Mouse (Mus musculus) neural tube, embryonic 10.5 days (tissue): ENCODE measurements at regions not wholly inside any gene's neighbourhood (a gene's known extent, or its start where the extent isn't known, plus 50 kb on each side); places are given as distances from the start of the nearest gene placed in this dataset.
"Not testable (repeated sequence)": the region's sequence is repeated elsewhere in the genome, so short reads cannot be mapped to it uniquely, and the experiment has no call there.

Experiments
- DNase-seq: peaks from one replicate; pipeline ENCODE4 v3.0.0-alpha.2; 2017; ENCODE audit warnings: low spot score; ENCODE audit errors: extremely low spot score

DNA sequence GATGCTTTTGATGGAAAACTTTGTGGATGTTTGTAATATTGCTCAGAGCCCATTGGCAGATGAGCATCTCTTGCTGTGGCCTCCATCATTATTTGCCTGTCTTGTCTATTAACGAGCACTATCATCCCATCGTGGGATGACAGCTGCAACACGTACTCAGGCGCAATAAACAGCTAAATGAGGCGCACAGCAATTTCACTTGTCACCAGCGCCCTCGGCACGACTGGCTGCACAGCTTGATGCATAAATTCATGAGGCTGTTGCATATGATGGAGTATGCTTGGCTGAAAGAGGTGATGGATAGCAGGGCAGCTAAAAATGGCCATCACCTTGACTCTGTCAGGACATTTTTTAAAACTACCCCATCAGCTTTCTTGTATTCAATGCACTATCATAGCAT is 853.1 kb upstream of the Pou3f2 start:
- peak; percentile 31 for DNase-seq

DNA sequence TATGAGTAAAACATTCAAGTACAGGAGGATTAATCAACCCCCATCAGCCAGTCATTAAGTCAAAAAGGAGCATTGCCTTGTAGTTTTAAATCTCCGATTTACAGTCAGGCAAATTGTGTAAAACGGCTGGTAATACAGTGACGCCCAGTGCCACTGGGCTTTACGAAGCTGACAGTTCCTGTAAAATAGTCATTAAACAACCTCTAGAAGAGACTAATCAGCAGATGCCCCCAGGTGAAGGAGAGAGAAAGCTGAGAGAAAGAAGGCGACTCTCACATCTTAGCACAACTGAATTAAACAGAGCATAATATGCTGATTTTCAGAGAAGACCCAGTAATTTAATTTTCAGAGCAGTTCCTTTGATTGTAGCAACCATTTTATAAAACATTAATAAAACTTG is 850.3 kb upstream of the Pou3f2 start:
- no peak for DNase-seq

DNA sequence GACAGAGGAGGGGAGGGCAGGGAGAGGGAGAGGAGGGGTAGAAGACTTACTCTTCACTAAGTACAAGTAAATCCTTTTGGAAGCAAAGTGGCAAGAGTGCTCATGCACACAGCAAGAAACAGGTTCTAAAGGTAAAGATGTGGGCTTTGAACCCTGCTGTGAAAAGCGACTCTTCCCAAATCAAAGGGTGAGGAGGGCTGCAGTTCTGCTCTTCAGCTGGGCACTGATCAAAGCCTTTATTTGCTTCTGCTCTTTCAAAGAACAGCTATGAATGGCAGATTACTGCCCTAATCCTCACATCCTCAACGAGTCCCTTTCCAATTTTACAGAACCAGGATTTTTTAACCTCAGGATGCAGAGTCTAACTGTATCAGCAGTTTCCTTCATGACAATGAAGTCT is 812.5 kb upstream of the Pou3f2 start:
- DNase-seq: no peak

DNA sequence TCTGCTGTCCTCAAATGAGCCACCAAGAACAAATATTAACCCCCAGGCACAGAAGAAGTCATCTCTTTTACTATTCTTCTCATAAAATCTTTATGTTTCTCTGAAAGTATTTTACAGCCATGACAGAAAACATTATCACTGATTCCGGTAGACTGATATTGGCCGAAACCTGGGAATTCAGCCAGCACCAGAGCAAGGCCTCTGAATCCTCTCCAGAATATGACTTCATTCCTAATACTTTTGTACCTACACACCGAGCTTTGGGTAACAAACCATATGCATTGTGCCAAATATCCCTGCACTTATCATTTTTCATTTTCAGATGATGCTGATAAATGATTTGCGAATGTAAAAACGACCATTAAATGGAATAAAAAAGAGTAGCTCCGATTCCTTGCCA is 791.9 kb upstream of the Pou3f2 start:
- no peak for DNase-seq

DNA sequence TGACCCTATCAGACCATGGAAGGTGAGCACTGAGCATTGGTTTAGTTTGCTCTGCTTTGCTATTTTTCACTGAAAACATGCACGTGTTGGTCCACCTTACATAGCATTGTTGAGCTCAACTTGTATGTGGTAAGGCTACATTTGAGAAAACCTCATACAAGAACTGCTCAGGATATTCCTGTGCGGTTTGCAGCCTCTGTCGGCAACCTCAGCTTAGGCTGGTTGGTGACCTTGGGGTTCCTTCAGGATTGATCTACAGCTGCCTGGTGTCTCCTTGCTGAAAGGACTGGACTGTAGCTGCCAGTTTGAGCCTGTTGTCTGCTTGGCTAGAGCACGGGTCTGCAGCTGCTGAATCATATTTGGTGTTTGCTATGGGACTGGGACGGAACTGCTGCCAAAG is 787.0 kb upstream of the Pou3f2 start:
- DNase-seq: no peak

DNA sequence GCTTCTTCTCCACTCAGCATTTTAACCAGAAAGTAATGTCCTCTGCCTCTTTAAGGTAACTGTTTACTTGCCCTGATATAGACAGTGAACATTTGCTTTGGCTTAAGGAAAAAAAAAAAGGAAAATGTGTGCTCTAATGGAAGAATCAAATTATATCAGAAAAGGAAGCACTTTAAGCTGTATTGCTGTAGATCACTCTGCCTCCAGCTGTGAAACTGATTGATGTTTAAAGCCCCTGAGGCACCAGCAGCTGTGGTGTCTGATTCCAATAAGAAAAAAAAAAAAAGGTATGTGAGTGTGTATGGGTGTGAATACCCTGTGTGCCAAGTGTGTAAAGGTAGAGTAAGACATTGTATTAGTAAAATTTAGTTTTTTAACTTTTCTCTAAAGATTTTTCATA is 783.8 kb upstream of the Pou3f2 start:
- DNase-seq: no peak

DNA sequence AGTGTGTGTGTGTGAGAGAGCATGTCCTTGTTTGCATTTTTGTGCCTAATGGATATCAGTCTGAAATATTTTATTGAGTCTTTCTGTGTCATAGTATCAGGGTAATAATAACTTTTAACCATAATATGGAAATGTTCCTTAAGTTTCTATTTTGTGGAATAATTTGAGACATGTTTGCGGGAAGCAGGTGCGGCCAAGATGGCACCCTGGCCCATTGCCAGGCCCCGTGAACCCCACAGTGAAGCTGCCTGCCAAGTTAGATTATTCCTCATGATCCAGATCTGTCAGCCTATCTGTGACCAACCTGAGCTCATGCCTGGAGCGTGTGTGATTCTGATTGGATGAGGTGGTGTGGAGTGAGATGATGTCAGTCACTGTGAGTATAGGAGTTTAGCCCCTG is 772.2 kb upstream of the Pou3f2 start:
- DNase-seq: no peak

DNA sequence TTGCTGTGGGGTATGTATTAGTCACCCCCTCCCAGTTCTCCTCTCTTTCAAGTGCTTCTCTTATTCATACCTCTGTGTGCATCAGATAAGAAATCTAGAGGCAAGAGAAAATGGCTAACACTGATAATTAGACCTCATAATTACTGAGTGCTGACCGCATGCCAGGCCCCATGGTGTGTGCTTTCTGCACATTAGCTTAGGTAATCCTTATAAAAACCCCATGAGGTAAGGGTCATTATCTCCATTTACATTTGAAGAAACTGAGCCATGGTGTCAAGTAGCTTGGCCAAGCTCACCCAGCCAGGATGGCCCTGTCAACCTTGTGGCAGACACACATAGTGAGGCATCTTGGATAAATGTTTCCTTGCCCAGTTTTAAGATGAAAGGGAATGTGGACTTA is 746.8 kb upstream of the Pou3f2 start:
- no peak for DNase-seq

DNA sequence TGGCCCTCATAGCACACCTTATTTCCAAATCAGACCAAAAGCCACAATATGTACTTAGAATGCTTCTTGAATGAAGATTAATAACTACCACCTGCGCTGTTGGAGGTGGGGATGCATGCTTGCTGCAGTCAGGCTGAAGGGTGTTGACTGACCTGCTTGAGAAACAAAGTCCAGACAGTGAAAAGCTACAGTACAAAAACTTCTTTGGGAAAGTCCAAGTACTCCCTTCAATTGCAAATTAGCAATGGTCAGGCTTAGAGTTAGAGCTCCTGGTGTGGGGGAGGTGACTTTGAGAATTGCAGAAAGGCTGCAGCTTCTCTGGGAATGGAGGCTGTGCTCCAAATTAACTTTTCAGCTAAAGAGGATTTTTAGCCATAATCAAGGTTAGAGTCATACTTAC is 706.6 kb upstream of the Pou3f2 start:
- not testable (repeated sequence) for DNase-seq

DNA sequence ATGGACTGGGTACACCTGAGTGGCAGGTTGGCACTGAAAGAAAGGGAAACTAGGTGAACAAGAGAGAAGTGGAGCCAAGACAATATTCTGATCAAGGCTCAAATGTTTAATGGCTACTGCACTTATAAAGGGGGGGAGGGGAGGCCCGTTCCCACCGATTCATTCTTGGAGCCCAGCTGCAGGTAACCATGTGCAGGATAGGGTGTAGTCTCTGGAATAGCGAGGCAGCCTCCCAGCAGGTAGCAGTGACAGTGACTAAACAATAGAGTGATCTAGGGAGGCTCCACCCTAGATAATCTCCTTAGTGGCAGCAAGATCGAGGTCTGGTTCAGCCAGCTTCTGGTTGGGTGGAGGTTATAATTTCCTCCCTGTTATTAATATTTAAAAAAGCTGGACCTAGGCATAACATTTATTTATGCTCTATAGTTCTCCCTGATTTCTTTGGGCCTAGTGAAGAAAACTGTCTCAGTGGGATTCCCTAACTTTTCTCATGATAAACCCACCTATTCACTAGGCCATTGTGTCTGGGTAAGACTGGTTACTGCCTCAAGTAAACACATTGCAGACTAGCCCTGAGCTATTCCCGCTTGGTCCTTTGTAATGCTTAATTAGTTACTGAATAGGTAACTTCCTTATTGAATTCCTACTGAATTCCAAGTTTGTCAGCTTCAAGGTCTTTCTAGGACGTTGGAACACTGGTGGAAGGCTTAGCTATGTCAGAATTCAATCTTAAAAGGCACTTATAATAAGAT is 705.4 kb upstream of the Pou3f2 start:
- DNase-seq: no peak

DNA sequence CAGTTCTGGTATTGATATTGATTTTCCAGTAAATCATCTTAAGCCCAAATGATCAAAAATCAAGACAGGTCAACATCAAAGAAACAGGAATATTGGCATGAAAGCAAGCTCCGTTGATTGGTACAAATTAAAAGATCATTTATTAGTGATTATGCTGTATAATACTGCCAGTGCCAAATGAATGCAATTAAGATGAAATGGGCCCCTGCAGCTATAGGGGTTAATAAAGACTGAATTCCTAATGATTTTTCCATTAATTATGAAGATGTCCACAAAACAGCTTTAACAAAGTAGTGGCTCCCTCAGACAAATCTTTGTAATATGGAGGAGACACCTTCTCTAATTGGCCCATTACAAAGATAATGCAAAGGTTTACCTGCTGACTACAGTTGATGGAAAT is 685.6 kb upstream of the Pou3f2 start:
- no peak for DNase-seq

DNA sequence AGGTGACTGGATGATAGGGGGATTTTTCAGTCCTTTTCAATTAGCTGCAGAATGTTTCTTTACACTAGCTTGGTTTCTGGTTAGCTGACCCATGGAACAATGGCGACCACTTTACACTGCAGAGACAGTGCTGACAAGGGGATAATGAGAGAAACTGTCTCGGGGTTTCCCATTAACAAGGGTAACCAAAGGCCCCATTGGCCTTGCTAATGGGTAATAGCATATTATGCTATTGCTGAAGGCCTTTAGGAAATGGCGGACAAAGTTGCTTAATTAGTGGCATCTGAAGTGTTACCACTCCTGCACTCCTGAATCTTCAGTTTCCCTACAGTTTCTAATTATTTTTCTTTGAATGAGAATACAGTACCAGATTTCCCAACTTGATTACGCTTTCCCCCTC is 685.2 kb upstream of the Pou3f2 start:
- DNase-seq: no peak

DNA sequence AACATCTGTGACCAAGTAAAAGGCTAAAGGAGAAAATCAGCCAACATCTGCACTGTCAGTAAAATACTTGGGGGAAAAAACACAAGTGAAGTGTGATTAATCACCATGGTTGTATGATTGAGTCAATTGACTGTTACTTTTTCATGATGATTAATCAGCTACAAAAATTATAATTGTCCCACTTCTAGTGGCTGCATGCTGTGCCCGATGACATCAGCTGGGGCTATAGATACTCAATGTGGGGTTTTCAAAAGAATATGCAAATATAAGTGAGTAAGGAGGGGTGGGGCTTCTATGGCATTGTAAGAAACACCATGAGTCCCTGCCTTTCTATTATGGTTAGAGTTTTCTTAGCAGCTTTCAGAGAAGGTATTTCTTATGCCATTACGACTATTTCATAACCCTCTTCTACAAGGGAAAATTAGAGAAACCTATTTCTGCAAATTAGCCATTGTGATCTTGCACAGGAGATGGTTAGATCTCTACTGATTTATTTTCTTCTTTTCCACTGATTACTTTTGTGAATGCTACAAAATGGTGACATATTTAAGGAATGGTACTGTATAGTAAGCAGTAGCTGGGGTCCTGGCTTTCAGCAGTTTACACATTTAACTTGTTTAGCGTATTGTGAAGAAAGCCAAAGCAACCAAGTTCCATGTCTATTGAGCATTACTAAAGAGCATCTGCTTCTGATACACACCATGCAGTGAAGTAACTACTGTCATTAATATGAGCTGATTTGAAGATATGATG is 660.1 kb upstream of the Pou3f2 start:
- no peak for DNase-seq

DNA sequence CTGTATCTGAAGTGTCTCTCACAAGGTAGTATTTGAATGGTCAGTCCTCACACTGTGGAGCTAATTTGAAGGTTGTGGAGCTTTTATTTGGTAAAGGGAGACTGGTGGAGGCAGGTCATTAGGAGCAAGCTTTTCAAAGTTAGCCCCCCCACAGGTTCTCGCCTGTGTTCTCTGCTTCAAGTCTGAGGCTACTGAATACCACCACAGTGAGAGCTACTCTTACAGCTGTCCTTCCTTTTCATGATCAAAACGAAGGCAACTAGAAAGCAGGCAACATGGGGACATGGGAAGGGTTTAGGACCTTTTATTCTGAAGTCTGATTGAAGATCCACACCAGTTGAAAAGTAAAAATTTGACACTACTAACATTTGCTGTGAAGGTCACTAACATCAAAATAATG is 645.2 kb upstream of the Pou3f2 start:
- no peak for DNase-seq

DNA sequence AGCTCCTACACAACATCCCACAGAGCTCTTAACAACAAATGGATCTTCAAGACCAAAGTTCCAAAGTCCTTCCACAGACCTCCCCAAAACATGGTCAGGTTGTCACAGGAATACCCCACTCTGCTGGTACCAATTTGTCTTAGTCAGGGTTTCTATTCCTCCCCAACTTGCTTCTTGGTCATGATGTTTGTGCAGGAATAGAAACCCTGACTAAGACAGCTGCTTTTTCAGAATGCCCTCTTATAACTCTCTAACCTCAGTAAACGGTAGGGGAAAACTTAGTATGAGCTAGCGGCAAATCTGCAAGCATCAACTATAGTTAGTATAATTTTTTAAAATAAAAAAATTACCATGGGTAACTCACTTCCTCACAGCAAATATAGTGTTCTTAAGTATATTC is 613.3 kb upstream of the Pou3f2 start:
- DNase-seq: not testable (repeated sequence)

DNA sequence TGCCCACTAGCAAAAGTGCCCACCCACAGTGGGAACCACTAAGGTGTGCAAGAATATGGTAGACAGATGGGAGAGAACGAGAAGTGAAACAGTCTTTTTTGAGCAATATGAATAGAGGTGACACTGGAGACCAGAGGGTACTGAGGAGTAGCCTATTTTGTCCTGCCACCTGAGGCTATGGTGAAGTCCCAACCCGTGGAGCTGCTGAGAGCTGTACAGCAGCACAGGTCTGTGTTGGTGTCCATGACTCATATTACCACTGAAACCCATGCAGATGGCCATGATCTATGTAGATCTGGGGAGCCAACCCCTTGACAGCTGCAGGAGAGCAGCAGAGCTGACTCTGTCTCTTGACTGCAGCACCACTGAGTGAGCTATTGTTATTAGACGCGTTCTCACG is 591.4 kb upstream of the Pou3f2 start:
- no peak for DNase-seq

DNA sequence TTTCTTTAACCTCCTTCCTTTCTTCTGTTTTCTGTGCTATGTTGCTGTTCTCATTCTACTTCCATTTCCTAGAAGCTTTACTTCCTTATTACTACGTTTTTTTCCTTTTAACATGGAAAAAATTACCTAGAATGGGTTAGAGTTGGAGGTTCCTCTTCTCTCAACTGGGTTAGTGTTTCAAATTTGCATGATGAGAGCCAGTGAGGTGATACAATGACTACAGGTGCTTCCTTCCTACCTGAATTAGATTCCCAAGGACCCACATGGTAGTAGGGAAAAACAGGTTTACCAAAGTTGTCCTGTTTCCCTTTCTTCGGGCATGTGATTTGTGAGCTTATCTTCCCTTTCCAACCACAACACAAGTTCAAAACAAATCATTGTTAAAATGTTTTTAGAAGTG is 589.4 kb upstream of the Pou3f2 start:
- DNase-seq: no peak

DNA sequence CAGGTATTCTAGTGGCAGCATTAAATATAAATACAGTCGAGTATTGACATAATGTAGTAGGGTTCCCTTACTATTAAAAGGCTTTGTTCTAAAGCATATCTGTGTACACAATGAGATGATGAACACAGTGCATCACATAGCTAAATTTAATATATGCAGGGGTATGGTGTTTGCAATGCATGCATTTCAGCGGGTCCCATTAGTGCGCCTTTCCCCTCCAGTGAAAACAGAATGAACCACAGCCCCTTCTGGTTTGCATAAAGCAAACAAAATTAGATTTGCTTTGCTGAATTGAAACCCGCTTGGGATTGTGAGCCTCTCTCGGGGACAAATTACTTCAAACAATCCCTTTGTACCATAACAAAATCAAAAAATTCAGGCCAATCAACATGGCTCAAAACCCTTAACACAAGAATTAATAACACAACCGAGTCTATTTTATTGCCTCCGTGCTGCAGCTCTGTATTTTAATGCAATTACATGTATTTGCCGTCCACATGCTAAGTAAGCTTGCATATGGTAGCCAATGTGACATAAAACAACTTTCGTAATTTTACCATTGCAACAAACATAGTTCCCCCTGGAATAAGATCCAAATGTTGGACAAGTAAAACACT is 562.6 kb upstream of the Pou3f2 start:
- DNase-seq: no peak

DNA sequence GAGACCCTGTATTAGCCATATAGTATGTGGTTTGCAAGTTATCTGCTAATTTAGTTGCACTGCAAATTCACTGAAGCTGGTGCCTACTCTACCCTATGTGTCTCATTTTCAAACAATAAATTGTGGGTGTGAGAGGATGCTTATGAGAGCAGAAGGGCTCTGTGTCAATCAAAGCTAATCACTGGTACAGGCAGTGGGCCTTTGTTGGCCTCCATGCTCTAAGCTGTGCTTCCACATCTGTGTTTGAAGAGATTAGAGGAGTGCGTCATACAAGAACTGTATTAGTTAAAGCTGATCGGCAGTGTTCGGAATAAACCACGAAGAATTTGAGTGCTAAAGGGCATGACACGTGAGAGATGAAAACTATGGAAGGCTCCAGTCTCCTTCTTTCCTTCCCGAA is 549.6 kb upstream of the Pou3f2 start:
- no peak for DNase-seq

DNA sequence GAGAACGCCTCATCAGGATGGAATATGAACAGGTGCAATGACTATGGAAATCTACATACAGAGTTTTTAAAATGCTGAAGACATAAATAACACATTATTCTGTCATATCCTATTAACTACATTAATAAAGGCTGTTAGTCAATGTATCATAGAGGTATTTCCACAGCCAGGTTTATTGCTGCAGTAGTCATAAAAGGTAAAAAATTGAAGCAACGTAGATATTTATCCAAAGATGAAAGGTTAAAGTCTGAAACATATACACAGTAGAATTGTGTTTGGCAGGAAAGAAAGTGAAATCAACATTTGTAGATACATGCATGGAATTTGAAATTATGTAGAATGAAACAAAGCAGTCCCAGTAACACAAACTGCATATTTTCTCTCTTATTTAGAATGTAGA is 543.1 kb upstream of the Pou3f2 start:
- no peak for DNase-seq

DNA sequence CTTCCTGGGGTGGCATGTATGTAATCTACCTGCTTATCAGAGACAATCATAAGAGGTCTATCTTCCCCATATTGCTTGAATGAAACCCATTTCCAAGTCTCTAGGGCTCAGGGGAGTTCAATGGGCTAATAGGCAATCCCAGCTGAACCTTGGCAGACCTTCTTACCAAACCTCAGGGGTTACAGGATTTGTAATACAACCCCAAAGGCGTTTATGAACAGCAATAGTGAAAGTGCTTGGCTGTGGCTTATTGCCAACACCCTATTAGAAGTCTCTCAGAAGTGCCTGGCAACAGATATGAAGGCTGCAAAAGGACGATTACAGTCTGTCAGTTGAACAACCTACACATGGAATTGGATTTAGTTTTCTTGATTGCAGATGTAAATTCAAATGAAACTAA is 534.0 kb upstream of the Pou3f2 start:
- DNase-seq: no peak

DNA sequence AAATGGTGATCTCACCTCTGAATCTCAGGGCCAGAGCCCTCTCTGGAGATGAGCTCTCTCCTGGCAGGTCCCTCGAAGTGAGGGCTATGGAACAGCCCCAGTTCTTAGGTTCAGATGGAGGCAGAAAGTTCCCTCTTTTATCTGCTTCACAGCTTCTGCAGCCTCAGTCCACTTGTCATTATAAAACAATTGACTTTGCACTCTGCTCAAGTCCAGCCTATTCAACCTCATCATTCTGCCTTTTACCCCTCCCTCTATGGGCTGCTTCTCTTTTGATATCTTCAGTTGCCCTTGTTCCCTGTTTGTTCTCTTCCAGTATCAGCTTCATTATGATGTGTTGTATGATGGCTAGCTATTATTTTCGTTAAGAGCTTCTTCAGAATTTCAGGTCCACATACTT is 522.2 kb upstream of the Pou3f2 start:
- DNase-seq: no peak

DNA sequence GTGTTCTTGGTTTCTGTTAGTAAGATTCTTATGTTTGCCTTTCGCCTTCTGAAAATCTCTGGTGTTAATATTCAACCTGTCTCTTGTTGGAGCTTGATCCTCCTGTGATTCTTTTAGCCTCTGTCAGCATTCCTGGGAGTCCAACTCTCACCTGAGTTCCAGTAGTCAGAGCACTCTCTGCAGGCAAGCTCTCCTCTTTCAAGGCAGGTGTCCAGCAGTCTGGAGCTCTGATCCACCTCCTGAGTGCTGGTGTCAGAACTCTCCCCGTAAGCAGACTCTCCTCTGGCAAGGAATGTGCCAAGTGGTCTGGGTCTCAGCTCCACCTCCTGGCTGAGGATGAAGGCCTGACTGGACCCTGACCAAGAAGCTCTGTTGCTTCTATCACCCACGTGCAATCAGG is 521.0 kb upstream of the Pou3f2 start:
- not testable (repeated sequence) for DNase-seq
